Mouse (Mus musculus): ENCODE results near the gene Eefsec.

Eefsec gene

GRCm38 (mm10) chr6:88340761-88341160 lies 105.6 kb downstream of the Eefsec start:
- no peak for DNase-seq

GRCm38 (mm10) chr6:88329336-88329735 lies 117.0 kb downstream of the Eefsec start:
- DNase-seq: no peak

- peak in 1 of 2 experiments; percentile 28 for DNase-seq
Measured at GRCm38 (mm10) chr6:88321879-88322278, 124.5 kb downstream of the Eefsec start.

GRCm38 (mm10) chr6:88321253-88321652 lies 125.1 kb downstream of the Eefsec start:
- DNase-seq: no peak

- DNase-seq: no peak
Measured at GRCm38 (mm10) chr6:88319735-88320134, 126.6 kb downstream of the Eefsec start.

GRCm38 (mm10) chr6:88315295-88315694 lies 131.0 kb downstream of the Eefsec start:
- DNase-seq: no peak

GRCm38 (mm10) chr6:88313937-88314336 lies 132.4 kb downstream of the Eefsec start:
- no peak for DNase-seq

- DNase-seq: no peak
Measured at GRCm38 (mm10) chr6:88311593-88311992, 134.7 kb downstream of the Eefsec start.

GRCm38 (mm10) chr6:88306100-88306746 lies 140.1 kb downstream of the Eefsec start:
- no peak for DNase-seq

GRCm38 (mm10) chr6:88301234-88301633 lies 145.1 kb downstream of the Eefsec start:
- no peak for DNase-seq

- no peak for DNase-seq
Measured at GRCm38 (mm10) chr6:88299491-88299890, 146.8 kb downstream of the Eefsec start.

GRCm38 (mm10) chr6:88292274-88292909 lies 153.9 kb downstream of the Eefsec start:
- DNase-seq: no peak

GRCm38 (mm10) chr6:88290129-88290766 lies 156.1 kb downstream of the Eefsec start:
- peak; percentile 61 to 72 for DNase-seq

- DNase-seq: peak; percentile 28 to 44
Measured at GRCm38 (mm10) chr6:88278141-88278540, 168.2 kb downstream of the Eefsec start.

- DNase-seq: no peak
Measured at GRCm38 (mm10) chr6:88277242-88277641, 169.1 kb downstream of the Eefsec start.

GRCm38 (mm10) chr6:88276221-88276620 lies 170.1 kb downstream of the Eefsec start:
- no peak for DNase-seq

GRCm38 (mm10) chr6:88274623-88275022 lies 171.7 kb downstream of the Eefsec start:
- no peak for DNase-seq

- DNase-seq: no peak
Measured at GRCm38 (mm10) chr6:88267970-88268369, 178.4 kb downstream of the Eefsec start.

GRCm38 (mm10) chr6:88267068-88267467 lies 179.3 kb downstream of the Eefsec start:
- no peak for DNase-seq

GRCm38 (mm10) chr6:88266055-88266454 lies 180.3 kb downstream of the Eefsec start:
- DNase-seq: no peak

- no peak for DNase-seq
Measured at GRCm38 (mm10) chr6:88265355-88265754, 181.0 kb downstream of the Eefsec start.

GRCm38 (mm10) chr6:88262160-88262559 lies 184.2 kb downstream of the Eefsec start:
- peak in 1 of 2 experiments; percentile 25 for DNase-seq

- DNase-seq: no peak
Measured at GRCm38 (mm10) chr6:88260645-88261044, 185.7 kb downstream of the Eefsec start.

- DNase-seq: peak; percentile 67 to 78
Measured at GRCm38 (mm10) chr6:88259621-88260020, 186.7 kb downstream of the Eefsec start.

Measured in cerebellum, postnatal 10 days (tissue).